Mouse (Mus musculus) hindlimb bud, embryonic 11.5 days (tissue): ENCODE measurements at regions not wholly inside any gene's neighbourhood (a gene's known extent, or its start where the extent isn't known, plus 50 kb on each side); places are given as distances from the start of the nearest gene placed in this dataset.

Experiments used
- DNase-seq: peaks from one replicate; pipeline ENCODE4 v3.0.0-alpha.2; 2012; ENCODE audit warnings: low read depth, low spot score; ENCODE audit errors: extremely low spot score

DNA sequence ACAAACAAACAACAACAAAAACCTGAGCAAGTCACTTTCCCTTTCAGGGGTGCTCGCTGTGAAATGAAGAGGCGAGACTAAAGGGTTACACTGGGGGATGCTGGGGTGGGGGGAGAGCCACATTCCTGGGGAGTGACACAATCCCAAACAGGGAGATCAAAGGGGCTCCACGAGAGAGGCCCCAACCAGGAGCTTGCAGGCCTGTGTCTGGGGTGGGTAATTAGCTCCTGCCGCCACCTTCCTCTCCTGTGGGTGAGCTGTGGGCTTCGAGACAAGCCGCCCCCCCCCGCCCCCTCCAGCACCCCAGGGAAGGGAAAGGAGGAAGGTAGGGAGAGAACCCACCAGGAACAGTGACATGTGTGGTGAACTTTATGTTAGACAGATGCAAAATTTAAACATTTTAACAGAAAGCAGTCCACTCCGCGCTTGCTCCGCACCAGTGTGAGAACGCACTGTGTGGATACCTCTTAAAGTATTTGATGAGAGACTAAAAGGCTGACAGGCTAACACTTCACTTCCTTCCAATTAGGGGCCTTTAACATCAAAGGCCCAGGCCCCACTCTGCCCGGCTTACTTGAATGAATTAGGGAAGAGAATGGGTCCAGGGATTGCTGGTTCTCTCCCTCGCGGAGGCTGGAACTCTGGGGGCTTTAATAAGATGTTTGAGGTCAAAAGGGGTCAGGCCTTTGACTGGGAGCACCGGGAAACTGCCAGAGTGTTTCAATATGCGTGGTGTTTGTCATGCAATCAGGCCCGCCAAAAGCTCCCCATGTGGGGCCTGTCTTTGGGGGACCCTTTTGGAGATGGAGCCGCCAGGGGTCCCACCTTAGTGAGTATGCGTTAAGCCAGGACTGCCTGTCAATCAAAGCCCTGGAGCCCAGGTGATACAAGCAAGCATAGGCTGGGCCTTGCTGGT is 319.6 kb downstream of the Fam49a start:
- DNase-seq: no peak

DNA sequence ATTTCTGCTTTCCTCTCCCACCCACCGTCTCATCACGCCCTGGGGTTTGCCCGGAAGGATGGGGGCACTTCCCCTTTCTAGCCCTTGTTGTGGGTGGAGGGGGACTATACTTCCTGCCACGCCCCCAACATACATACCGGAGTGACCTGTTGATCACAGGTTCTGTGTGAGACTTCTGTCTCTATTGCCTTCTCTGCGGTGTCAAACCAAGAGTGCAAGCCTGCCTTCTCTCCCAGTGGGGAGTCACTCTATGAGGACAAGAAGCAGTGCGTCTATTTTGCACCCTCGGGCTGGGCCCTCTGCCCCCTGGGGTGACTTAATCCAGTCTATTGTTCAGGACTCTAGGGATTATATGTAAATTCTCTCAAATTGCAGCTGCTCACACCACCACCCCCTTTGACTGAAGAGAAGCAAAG is 318.8 kb downstream of the Fam49a start:
- DNase-seq: no peak

DNA sequence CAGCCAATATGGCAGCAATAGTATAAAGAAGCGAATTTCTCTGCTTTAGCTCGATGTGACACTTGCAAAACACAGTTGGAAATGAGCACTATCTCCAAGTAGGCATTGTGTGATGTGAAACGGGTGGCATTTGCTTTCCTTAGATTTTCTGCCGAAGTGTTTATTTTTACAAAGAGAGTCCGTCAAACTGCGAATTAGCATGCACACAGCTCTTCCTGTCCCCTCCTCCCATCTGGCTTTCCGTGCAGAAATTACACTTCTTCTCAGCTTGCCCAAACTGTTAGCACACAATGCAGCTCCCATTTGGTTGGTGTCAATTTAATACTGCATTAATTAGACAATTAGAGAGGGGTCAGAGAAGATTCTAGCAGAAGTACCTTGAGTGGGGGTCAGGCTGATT is 316.3 kb downstream of the Fam49a start:
- no peak for DNase-seq

DNA sequence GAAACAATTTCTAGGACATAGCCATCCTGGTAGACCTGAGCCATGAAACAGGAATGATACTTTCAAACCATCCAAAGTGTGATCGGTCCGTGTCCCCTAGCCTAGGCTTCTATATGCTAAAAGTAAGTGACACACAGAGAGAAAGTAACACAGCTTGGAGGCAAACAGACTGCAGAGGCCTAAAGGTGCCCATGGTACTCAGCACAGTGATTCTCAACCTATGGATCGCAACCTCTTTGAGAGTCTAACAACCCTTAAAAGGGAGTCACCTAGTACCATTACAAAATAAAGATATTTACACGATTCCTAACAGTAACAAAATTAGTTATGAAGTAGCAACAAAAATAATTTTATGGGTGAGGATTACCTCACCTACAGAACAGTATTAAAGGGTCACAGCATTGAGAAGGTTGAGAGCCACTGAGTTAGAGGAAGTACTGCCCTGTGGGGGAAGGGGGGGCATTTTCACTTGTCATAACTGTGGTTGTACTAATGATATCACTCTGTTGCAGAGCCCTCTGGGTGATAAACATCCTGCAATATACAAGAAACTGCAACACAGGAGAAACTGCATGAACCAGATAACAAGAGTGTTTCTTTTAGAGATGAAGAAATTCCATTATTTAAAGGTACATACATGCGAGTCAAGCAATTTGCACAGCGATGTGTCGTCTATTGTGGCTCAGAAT is 308.8 kb downstream of the Fam49a start:
- DNase-seq: no peak

DNA sequence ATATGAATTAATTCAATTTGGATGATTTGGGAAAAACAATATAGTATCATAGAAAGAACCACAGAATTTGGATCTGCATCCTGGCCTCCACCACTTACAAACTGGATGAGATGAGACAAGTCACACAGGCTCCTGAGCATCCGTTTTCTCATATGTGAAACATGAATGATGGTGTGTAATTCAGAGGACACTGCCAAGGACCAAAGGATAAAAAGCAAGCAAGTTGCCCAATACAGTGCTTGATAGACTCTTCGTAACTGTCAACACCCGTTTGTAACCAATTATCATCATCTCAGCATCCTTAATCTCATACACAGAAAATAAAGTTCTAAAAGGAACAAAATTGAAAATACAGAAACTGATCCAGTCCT is 305.8 kb downstream of the Fam49a start:
- DNase-seq: no peak

DNA sequence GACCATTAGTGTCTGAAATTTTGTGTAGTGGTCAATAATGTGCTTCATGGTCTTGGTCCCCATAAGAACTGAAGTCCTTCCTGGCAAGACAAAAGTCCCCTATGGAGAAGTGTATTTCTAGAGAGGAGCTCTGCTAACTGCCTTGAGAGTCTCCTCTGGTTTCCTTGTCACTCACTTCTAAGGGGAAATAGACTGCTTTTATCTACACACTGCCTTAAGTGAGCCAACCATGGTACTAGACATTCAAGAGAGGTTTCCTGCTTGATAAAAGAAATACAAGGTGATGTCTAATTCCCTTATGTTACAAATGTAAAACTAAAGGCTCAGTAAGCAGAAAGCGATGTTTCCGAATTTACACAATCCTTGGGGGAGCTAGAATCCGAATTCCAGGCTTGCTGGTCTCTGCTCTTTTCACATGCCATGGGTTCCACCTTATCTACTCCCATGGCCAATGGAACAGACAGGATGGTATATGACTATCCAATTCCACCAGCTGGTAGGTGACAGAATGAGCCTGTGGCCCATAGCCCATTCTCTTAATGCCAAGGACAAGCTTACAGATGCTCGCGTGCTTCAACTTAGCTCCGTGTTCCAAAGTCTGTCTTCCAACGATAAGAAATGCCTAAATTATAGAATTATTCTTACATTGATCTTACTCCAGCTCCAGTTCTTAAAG is 305.3 kb downstream of the Fam49a start:
- no peak for DNase-seq

DNA sequence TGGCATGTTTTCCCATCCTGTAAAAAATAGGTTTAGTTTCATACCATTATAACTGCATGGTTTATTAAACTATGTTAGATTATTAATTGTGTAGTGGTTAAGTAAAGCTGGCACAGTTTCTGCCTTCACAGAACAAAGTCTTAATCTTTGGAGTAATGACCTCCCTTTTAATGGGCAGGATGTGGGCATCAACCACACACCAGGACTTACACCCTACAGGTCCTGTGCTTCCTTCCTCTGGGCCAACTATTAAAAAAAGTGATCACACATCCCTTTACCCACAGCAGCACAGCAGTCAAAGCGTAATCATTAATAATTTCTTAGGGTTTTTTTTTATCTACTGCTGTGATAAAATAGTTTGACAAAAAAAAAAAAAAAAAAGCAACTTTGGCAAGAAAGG is 300.3 kb downstream of the Fam49a start:
- DNase-seq: no peak

DNA sequence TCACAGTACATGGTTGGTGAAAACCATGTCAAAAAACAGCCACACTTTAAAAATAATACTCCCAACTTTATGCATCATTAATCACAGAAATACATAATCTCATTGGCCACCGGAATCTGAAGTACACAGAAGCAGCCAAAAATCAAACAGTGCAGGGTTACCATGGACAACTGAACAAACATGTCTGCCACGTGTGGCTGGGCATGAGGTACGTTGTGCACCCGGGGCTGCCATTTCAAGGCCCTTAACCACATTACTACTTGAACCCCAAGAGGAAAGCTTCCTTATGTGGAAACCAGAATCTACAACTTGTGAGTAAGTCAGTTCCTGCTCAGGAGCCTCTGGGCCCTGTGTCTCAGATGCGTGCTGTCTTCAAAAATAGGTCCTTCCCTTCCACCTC is 289.9 kb downstream of the Fam49a start:
- DNase-seq: no peak

DNA sequence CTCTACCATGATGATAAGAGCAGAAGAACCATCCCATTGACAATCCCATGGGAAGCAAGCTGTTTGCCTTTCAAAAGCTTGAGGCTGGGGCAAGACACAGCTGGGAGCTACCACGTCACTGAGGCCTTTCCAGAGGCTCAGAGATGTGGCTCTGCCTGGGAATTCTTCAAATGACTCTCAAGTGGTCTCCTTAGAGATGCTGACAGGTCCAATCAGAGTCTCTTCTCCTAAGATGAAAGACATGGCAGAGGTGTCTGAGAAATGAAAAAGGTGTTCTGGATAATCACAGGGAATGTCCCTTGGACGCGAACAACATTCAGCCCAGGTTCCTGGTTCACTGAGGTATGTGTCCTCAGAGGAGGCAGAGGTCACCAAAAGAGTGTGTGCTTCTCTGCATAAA is 287.7 kb downstream of the Fam49a start:
- no peak for DNase-seq

DNA sequence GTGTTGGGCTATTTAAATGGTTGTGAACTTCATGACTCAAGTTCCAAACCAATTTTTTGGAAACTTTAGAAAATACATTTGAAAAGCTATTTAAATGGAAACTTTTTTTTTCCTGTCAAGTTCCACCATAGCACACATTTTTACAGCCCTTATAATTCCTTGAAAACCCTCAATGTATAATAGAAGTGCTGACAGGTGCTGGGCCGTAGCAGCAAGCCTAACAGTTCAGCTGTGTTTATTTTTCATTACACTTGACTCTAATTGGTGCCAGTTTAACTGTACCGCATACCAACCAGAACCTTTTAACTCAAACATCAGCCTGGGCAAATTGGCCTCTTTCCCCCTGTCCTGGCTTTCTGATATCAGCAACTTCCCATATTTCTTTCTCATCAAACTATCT is 286.7 kb downstream of the Fam49a start:
- DNase-seq: no peak

DNA sequence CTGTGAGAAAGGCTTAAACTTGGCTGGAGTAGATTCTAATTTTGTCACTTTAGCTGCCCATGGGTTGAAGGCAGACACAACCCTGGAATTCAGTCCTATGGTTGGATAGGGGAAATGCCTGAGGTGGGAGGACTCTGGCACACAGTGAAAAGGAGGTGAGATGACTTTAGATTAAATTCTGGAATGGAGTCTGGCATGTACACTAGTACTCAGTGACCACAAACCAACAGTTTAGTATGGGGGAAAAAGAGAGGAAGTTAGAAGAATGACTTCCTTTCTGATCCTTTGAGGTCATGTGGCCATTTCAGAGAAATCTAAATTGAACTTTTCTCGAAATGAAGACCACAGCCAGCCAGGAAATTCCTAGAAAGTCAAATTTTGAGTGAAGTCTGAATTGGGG is 285.5 kb downstream of the Fam49a start:
- no peak for DNase-seq

DNA sequence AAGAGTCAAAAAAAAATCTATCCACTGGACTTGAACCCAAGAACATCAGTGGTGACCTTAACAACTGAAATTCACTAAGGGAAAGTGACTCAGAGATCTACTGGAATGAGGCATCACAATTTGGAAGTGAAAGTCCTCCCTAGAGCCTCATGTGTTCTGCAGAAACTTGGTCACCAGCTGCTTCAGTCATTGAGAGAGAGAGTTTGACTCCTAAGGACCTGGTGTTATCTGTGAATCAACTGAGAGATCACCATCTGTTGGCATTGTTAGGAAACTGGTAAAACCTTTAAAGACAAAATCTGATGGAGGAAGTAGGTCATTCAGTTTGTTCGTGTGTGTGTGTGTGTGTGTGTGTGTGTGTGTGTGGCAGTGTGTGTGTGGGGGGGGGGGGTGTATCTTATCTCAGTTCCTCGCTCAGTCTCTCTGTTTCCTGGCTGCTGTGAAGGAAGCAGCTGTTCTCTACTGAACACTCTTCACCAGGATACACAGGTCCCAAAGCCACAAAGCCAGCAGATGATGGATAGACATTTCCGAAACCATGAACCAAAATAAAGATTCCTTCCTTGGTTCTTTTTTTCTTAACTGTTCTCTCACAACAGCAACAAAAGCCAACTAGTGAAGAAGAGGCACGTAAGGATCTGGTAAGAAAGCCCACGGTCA is 284.6 kb downstream of the Fam49a start:
- DNase-seq: no peak

DNA sequence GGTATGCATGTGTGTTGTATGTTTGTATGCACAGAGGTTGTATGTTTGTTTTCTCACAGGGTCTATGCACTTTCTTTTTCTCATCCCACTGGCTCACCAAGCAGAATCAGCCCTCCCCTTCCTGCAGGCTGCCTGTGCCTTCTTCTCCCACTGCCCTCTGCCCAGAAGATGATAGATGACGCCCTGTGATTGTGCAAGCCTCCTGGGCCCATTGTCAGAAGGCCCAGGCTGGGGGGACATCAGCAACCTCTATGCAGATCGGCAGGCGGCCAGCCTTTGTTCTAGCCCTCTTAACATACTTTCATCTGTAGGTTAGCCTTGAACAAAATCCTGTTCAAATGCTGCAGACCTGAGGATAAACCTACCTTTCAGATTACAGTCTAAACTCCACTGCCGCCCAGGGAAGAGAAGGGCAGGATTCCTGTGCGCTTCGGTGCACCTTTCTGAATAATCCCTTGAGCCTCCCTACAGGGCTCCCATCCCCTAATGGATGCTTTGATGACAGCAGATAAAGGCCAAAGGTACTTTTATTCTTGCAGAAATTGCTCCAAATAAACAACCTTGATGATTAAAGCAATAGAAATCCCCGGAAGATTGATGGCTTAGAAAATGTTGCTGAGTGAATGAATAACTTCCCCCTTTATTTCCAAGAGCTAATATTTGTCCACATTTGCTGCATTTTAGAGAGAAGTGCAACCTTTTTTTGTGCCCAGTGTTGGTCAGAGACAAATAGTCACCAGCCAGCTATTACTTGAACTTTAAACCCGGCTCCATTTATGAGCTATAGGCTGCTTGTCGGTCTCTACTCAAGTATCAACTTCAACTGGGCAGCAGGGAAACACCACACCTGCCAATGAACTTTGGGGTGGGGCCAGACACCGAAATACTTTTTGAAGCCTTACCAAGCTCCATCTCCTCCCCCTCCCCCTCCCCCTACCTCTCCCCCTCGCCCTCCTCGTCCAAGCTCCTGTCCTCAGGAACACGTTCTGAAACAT is 279.4 kb downstream of the Fam49a start:
- DNase-seq: no peak

DNA sequence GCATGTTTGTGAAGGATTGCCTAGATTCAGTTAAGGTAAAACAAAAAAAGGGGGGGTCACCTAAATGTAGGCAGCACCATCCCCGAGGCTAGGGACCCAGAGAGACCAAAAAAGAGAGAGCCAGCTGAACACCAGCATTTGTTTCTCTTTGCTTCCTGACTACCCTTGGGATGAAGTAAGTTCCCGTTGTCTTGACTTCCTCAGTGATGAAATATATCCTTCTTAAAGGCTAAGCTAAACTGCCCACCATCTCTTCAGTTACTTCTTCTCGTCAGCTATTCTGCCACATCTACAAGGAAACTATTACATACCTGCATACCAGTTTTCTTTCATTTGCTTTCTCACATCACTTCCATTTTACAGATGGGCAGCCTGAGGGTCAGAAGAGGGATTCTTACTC is 277.4 kb downstream of the Fam49a start:
- DNase-seq: no peak

DNA sequence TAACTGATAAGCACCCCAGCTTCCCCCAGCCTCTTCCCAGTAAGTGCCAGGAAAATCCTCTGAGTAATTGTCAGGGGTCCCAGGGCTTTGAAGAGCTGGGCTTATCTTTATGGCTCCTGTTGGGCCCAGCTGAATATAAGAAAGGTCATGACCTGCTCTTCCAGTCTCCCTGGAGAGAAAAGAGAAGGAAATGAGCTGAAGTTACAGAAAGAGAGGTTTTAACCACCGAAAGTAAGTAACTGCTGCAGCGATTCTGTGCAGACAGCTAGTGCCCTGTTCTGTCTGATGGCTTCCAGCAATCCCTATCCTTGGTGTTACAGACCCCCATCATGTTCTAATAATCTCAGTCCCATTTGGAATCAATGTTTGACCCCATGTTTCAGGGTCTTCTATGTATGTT is 272.8 kb downstream of the Fam49a start:
- DNase-seq: no peak

DNA sequence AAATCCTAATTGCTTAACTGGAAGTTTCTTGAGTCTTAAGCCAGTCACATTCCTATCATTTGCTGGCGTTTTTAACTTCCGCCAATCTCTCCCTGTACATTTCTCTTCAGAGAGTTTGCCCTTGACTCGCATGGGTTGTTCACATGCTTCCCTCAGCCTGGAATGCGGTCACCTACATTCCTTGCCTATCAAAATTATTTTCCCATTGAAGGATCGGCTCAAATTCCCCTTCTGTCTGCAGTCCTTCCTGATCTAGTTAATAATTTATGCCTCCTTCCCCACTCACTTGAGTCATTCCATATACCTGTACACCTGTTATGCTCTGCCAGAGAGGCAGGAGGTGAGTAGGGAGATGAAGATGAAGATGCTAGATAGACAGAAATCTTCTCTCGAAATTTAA is 268.9 kb downstream of the Fam49a start:
- DNase-seq: no peak

DNA sequence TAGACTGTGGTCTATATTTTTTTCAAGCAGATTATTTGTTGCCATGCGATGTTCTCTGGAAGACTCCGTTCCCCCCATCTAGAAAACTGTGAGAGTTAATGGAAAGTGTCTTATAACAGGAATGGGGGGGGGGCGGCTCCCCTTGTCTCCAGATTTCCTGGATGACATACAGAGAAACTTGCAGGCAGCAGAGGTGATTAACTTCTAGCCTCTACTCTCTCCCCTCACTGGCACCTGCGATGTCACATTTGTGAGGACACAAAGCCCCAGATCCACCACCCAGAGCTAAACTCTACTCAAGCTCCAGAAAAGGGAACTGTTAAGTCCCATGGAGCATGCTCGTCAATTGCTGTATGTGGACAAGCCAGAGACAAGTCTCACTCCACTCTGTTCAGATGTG is 267.6 kb downstream of the Fam49a start:
- no peak for DNase-seq

DNA sequence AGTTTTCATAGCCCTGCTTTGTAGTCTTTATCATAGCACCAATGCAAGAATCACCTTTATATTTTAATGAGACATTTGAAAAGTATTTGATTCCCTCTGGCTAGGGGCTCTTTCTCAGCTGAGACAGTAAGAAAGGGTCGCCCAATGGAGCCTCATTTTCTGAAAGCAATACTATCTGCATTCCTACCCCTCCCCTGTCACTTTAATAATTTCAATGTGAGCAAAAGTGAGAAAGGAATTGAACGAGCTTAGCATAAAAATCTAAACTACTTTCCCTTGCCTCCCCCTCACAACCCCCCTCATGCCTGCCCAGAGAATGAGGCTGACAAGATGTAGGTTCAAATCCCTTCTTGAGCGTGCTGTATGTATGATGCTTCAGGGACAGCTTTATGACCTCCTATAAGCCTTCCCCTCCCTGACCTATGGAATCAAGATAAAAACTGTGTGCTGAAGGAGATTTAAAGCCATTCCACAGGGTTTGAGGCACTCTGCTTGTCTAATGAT is 266.6 kb downstream of the Fam49a start:
- DNase-seq: no peak

DNA sequence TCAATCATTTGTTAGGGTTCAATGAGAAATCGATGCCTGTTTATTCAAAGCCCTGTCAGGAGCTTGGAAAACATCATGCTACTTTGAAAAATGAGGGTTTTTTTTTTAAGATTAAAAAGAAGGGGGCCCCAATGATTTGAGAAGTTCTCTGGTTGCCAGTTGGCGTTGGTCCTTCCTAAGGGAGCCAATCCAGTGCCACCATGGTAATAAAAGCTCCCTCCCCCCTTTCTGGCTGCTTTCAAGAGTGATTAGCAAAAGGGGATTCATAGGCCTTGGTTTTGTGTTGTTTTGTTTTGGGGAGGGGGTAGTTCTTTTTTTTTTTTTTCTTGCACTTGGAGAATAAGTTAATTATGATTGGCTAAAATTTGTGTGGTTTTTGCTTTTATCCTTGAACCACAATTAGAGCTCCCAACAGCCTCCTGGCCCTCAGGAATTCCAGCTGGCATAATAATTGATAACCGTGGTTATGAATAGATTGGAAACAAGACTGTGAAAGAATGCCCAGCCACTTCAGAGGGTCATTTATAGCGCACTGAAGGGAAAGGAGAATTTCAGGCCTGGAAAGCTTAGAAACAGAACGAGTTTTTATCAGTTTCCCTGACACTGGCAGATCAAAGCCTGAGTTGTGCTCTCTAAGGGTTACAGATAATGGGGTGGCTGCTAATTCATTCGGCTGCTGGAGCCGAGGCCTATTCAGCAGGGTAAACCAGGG is 266.0 kb downstream of the Fam49a start:
- no peak for DNase-seq
